Mouse (Mus musculus) cerebellum, postnatal 14 days (tissue): ENCODE results near the gene H2-T22.
"Not testable (repeated sequence)": the region's sequence is repeated elsewhere in the genome, so short reads cannot be mapped to it uniquely, and the experiment has no call there.

ENCODE experiments used
- DNase-seq, 2 experiments: peaks; one replicate each; pipeline ENCODE4 v3.0.0; 2021; ENCODE audit warnings: mixed read lengths in 2 of 2

The H2-T22 gene

DNA sequence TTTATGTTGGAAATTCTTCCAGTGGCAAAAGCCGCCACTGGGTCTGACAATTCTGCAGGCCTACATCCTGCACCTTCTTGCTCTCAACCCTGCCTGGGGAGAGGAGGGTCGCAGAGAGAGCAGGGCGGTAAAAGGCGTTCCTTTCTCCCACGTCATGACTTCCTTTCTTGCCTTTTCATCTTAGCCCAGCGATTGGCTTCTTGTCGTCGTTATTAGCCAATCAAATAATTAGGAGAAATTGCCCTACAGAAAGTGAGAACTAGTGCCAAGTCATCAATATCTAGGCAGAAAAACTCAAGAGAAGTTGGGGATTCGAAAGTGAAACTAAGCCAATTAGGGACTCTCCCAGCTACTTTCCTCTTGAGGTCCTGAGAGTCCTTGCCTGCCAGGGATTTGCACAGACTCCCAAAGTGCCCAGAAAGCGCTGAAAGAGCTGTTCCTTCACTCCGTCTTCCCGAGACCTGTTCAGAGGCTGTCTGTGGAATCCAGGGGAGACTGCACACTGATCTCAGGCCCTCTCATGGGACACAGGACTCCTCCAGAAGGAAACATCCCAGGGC is at the start of gene H2-T22, which contains the start of gene Gm6034:
H2-T22 (minus strand) TSS at position 138 of the 560 bp plus-strand sequence.
Gm6034 (plus strand) TSS at position 352 of the 560 bp plus-strand sequence.
- DNase-seq = peak; percentile 59 to 73

GRCm38 (mm10) chr17:36091933-36092332 is 49.4 kb upstream of the H2-T22 start:
- DNase-seq = not testable (repeated sequence)

- DNase-seq = not testable (repeated sequence)
Observed at GRCm38 (mm10) chr17:36085976-36086375, 43.4 kb upstream of the H2-T22 start.

DNA sequence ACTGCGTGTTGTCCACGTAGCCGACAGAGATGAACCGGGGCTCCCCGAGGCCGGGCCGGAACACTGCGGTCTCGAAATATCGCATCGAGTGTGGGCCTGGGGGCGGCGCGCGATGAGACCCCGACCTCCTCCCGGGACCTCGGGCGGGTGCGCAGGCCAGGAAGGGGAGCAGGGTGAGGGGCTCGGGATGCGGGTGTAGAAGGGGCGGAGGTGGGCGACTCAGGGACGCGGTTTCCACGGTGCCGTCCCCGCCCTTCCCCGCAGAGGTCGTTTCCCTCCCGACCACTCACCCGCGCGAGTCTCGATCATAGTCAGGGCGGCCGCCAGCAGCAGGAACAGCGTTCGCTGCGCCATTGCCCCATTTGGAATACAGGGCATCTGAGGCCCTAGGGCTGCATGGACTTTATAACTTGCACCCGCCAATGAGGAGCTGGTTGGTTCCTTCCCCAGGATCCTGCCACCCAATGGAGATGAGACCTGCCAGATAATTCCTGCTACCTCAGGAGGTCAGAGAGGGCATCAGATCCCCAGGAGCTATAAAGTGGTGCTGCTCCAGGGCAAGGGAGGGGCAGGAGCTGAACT is 41.4 kb upstream of the H2-T22 start:
- DNase-seq = peak; percentile 14

DNA sequence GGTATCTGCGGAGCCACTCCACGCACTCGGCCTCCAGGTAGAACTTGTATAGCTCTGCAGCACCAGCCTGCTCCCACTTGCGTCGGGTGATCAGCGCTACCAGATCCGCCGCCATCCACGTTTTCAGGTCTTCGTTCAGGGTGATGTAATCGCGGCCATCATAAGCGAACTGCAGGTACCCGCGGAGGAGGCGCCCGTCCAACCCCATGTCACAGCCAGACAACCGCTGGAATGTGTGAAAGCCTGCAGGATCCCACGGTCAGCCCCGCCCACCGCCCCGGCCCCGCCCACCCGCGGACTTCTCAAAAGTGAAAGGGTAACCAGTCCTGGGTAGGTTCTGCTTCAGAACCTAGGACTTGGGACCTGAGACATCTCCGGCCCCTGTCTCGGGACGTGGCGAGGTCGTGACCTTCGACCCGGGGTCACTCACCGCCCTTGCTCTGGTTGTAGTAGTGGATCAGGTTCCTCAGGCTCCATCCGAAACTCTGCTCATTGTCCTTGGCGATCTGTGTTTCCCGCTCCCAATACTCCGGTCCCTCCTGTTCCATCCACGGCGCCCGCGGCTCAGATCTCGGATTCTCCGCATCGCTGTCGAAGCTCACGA is 40.8 kb upstream of the H2-T22 start:
- peak; percentile 13 to 25 for DNase-seq

DNA sequence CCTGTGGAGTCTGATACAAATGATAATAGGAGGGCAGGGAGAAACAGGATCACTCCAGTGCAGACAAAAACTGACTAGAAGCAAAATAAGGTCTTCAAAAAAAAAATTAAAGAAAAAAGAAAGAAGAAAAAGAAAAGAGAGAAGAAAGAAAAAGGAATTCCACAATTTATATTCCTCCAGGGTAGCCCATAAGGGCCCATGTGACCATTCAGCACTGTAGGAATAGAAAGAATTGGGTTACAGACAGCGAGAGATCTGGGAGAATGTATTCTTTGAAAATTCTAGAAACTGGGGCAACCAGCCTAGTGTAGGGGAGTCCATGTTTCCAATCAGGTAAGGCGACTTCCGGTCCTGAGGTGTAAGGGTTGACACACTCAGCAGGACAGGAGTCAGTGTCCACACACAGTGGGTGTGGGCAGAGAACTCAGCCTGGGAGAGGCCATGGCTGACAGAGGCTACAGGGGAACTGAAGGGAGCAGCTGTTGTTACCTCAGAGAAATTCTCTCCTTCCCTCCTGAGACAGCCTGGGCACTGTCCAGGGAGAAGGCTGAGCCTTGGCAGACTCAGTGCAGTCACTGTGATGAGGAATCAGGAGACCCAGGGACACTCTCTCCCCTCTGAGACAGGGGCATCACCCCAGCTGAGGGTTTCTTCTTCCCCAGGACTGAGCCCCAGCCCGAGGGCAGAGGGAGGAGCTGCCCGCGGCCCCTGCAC is 40.1 kb upstream of the H2-T22 start:
- not testable (repeated sequence) for DNase-seq

DNA sequence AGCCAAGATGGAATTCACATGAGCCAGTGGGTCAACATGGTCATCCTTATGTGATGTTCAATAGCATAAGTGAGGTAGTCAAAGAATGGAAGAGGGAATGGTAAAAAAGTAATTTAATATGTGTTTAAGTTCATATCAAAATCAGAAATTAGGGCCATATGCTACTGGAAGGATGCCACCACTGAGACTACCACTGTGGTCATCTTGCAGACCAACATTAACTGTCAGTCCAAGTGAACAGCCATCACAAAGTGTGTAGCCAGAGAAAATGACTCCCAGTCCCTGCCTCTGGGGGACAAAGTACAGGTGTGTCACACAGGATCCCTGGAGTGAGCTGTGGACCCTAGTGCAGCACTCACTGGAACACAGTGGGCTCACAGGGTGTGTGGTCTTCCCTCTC is 39.4 kb upstream of the H2-T22 start:
- not testable (repeated sequence) for DNase-seq

- peak; percentile 88 to 95 for DNase-seq
Observed at GRCm38 (mm10) chr17:36060829-36061228, 18.3 kb upstream of the H2-T22 start.

- DNase-seq = not testable (repeated sequence)
Observed at GRCm38 (mm10) chr17:36058362-36058761, 15.8 kb upstream of the H2-T22 start, which contains the start of gene Gm11127. Gm11127 (minus strand) TSS chr17:36058371.

DNA sequence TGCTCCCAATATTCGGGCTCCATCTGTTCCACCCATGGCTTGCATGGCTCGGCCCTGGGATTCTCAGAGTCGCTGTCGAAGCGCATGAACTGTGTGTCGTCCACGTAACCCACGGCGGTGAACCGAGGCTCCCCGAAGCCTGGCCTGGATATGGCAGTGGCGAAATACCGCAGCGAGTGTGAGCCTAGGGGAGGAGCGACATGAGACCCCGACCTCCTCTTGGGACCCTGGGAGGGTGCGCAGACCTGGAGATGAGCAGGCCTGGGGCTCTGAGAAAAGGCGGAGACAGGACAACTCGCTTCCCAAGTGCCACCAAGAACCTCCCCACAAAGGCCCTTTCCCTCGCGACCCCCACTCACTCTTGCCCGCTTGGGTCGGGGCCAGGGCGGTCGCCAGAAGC is 15.4 kb upstream of the H2-T22 start:
- DNase-seq = not testable (repeated sequence)

DNA sequence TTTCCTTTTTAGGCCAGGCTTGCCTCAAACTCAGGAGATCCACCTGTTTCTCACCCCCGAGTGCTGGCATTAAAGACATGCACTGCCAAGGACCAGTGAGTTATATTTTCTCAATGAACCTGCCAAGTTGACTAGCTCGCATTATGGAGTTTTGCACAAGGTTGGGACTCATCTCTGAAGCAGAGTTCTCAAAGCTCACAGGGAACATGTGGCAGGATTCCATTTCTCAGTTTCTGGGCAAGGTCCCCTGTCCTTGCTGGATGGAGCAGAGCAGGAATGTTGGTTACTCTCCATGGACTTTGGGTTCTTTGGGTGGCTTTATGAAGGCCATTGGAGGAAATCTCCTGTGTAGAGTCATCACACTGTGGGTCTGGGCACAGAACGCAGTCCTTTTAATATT is 739 bp upstream of the H2-T22 start:
- no peak for DNase-seq

DNA sequence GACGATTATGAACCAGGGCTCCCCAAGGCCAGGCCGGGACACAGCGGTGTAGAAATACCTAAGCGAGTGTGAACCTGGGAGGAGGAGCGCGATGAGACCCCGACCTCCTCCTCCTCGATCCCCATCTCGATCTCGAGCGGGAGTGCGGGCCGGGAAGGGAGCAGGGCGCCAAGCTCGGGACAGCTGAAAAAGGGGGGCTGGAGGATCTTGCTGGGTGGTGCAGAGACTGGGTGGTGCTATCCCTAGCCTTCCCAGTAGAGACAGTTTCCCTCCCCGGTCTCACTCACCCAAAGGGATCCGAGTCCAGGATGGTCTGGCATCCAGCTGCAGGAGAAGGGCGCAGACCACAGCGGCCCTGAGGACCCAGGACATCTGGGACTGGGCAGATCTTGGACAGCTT is 492 bp downstream of the H2-T22 start:
- DNase-seq = peak in 1 of 2 experiments; percentile 30

DNA sequence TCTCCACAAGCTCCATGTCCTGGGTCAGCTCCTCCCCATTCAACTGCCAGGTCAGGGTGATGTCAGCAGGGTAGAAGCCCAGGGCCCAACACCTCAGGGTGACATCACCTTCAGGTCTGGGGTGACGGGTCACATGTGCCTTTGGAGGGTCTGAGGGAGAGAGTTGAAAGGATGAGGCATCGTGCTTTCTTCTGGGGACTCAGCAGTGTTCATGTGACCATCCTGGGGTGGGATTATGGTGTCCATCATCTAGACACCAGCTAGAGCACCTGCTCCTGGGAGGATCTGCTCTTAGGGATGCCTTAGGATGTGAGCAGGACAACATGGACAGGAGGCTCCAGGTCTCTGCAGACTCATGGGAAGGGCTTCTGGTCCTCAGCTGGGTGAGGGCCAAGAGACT is 1.9 kb downstream of the H2-T22 start:
- not testable (repeated sequence) for DNase-seq

DNA sequence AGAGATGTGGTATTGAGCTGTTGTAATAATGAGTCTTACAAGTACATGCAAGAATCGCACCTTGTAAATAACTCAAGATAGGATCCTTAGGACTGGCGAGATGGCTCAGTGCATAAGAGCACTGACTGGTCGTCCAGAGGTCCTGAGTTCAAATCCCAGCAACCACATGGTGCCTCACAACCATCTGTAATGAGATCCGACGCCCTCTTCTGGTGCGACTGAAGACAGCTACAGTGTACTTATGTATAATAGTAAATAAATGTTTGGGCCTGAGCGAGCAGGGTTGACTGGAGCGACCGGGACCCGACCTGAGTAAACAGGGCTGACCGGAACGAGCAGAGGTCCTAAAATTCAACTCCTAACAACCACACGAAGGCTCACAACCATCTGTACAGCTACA is 6.4 kb downstream of the H2-T22 start:
- not testable (repeated sequence) for DNase-seq

DNA sequence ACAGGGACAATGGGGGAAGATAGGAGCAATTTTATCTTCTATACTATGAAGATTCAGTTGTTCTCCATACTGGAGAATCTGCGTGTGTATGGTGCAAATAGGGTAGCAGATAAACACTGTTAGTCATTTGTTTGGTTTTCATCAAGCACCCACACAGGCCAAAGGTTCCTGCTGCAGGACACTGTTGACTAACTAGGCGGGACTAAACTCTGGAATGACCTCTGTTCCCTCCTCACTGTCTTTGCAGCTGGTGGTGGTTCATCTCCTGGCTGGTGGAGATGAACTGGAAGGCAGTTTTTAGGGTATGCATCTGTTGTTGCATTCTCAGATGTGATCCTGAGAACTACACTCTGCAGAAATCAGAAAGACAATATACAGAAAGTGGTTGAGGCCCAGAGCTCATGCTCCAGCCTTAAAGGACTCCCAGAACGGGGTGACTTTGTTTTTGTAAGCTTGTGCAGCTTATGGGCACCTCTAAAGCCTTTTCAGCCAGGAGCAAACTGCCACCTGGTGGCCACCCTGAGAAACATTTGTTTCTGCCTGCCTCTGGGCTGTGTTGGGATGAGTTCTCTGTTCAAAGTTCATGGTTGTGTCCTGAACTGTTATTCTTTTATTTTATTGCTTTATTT is 7.4 kb downstream of the H2-T22 start:
- DNase-seq = peak; percentile 70 to 72

GRCm38 (mm10) chr17:36034524-36034923 is 8.0 kb downstream of the H2-T22 start:
- DNase-seq = not testable (repeated sequence)

DNA sequence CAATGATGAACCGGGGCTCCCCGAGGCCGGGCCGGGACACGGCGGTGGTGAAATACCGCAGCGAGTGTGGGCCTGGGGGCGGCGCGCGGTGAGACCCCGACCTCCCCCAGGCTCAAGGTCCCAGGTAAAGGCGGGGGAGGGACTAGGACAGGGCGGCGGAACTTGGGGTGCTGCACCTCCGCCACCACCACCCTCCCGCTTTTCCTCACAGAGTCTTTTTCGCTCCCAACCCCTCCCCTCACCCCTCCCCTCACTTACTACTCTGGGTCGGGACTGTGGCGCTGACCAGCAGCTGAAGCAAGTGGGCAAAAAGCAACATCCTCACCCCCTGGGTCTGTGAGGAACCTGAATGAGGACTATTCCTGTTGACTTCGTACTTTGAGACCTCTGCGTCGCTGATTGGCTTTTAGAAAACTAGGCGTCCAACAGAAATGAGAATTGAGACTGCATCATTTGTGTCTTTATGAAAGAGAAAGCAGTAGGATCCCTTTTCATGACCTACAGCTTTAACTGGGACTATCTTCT is 10.1 kb downstream of the H2-T22 start, which contains the start of gene H2-T23:
H2-T23 (minus strand) TSS at position 505 of the 525 bp plus-strand sequence.
- peak; percentile 23 to 25 for DNase-seq

DNA sequence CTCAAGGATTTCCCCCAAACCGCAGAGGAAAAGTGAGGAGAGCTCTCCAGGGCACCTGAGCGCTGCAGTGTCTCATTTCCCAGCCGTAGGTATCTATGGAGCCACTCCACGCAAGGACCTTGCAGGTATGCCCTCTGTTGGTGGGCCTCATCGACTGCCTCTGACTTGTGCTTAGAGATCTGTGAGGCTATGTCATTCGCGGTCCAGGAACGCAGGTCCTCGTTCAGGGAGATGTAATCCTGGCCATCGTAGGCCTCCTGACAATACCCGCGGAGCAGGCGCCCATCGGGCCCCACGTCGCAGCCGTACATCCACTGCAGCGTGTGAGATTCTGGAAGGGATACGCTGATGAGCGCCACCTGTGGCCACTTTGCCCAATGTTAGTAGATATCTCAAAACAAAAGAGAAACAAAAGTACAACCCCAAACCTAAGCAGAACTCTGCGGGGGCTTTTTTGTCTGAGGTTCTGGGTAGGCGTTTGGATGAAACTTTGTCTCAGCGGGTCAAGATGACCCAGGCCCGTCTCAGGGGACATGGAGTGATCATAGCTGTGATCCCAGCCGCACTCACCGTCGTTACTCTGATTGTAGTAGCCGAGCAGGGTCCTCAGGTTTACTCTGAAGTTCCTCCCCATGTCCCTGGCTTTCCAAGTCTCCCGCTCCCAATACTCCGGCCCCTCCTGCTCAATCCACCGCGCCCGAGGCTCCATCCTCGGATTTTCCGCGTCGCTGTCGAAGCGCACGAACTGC is 10.8 kb downstream of the H2-T22 start:
- peak; percentile 45 to 52 for DNase-seq

- DNase-seq = peak in 1 of 2 experiments; percentile 28
Observed at GRCm38 (mm10) chr17:36030703-36031582, 11.6 kb downstream of the H2-T22 start.

DNA sequence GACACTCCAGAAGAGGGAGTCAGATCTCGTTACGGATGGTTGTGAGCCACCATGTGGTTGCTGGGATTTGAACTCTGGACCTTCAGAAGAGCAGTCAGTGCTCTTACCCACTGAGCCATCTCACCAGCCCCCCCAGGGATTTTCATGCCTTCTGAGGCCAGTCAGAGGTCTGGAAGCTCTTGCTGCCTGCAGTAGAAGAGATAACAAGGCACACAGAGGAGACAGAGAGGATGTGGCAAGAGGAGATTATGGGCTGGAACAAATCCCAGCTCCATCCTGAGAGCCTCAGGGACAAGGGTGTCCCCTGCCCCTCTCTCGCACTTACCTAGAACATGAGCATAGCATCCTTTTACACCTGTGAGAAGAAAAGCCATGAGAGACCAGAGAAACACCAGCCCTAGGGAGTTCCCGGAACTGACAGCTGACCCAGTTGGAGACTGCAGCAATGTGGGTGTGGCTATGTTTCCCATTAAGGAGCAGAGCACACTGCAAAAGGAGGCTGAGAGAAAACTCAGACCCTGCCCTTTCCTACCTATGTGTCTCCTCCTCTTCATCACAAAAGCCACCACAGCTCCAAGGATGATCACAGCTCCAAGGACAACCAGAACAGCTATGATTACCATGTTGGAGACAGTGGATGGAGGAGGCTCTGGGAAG is 12.4 kb downstream of the H2-T22 start:
- DNase-seq = not testable (repeated sequence)
